Mouse (Mus musculus) frontal cortex, adult (tissue): ENCODE measurements around the gene Slc25a21.

Source experiments
- ATAC-seq: cut with Nextera tagmentation; 2 replicates; pipeline ENCODE4 v1.9.2; 2017; ENCODE audit warnings: mild to moderate bottlenecking, moderate library complexity, mixed read lengths; ENCODE audit not compliant: low TSS enrichment

The Slc25a21 gene

GRCm38 (mm10) chr12:56691427-56692079 lies 505.7 kb downstream of the Slc25a21 start, which contains the start of gene Pax9:
Gene Pax9, plus strand, starts transcription at chr12:56691767.
- no peak for ATAC-seq

GRCm38 (mm10) chr12:56691001-56691400 lies 506.3 kb downstream of the Slc25a21 start:
- ATAC-seq = no peak

GRCm38 (mm10) chr12:56690366-56690765 lies 506.9 kb downstream of the Slc25a21 start:
- ATAC-seq = no peak

GRCm38 (mm10) chr12:56689736-56690135 lies 507.5 kb downstream of the Slc25a21 start:
- ATAC-seq = no peak

- ATAC-seq = no peak
Observed at GRCm38 (mm10) chr12:56689331-56689730, 507.9 kb downstream of the Slc25a21 start.

- no peak for ATAC-seq
Observed at GRCm38 (mm10) chr12:56688920-56689319, 508.4 kb downstream of the Slc25a21 start.

- no peak for ATAC-seq
Observed at GRCm38 (mm10) chr12:56688482-56688840, 508.8 kb downstream of the Slc25a21 start.

GRCm38 (mm10) chr12:56687640-56688481 lies 509.4 kb downstream of the Slc25a21 start:
- no peak for ATAC-seq

GRCm38 (mm10) chr12:56681096-56681811 lies 516.0 kb downstream of the Slc25a21 start:
- ATAC-seq = no peak

- ATAC-seq = no peak
Observed at GRCm38 (mm10) chr12:56677620-56678019, 519.7 kb downstream of the Slc25a21 start.

- no peak for ATAC-seq
Observed at GRCm38 (mm10) chr12:56674726-56675125, 522.5 kb downstream of the Slc25a21 start.

GRCm38 (mm10) chr12:56670795-56671194 lies 526.5 kb downstream of the Slc25a21 start:
- no peak for ATAC-seq

- no peak; the same call in 1 of the 2 replicates for ATAC-seq
Observed at GRCm38 (mm10) chr12:56669451-56670122, 527.7 kb downstream of the Slc25a21 start.
